Mouse (Mus musculus): ENCODE data around the gene Kcnd1. TPM values are rescaled to one million over a fixed set of nuclear protein-coding genes. Genes with fewer than 3 reads are reported as not detected.

The Kcnd1 gene
- 0.89 TPM for polyA plus RNA-seq (2014; fragmentation: Illumina TruSeq; extraction: RNeasy Lipid Tissue Mini Kit (QIAGEN cat#74804); ENCODE audit: low replicate concordance)

GRCm38 (mm10) chrX:7821865-7822779, at the start of gene Kcnd1:
Gene Kcnd1 (plus strand): TSS chrX:7822289.

DNA sequence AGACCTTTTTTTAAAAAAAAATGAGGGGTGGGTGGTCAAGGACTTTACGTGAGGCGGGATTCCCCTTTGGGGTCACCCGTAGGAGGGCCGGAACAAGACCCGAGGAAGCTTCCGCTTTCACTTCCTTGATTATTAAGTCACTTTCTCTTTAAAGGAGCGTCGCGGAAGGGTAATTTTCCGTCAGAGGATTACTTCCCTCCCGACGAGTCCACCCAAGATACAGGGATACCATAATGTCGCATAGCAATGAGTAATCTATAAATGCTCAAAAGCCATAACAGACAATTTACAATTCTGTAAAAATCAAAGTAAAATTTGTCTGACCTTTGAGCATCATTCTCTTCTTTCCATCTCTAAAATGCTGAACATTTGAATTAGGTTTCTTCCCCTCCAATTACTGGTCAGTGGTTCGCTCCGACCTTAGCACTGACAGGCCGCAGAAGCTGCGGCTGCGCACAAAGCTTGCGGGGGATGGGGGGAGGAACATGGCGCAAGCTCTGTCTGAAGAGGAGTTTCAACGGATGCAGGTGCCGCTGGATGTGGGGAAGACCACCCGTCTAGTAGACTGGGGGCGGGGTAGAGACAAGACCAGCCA, 32.5 kb upstream of the Kcnd1 start, which contains the start of gene Gripap1:
Gripap1 (plus strand) TSS at position 224 of the 595 bp plus-strand sequence.

GRCm38 (mm10) chrX:7841163-7842162, 19.4 kb downstream of the Kcnd1 start, which contains the start of gene Otud5:
Gene Otud5 (plus strand): TSS chrX:7841364.

DNA sequence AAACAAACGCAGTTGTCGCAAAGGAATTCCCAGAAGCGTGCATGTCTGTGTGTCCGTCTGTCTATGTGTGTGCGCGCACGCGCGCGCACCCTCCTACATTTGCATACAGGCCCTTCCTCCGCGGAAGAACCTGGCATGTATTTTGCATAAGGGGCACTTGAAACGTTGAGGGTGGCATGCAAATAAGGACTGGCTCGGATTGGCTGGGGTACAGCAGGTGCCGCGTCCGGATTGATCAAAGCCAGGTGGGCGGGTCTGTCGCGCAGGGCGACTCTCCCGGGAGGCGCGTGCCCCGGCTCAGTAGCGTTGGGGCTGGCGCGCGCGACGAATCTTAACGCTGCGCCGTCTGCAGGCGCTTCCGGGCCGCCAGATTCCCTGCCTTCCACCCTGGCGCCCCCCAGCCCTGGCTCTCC, 55.9 kb downstream of the Kcnd1 start, which contains the start of gene Pim2:
Pim2 (plus strand) TSS at position 256 of the 413 bp plus-strand sequence.

GRCm38 (mm10) chrX:7883841-7884567, 61.9 kb downstream of the Kcnd1 start, which contains the start of gene Slc35a2:
Gene Slc35a2 (plus strand): TSS chrX:7884028.

Other genes starting within 250 kb of the Kcnd1 start
- gene Foxp3, start 248.6 kb upstream of the Kcnd1 start, polyA plus RNA-seq (2014; fragmentation: Illumina TruSeq; extraction: RNeasy Lipid Tissue Mini Kit (QIAGEN cat#74804); ENCODE audit: low replicate concordance), result not detected
- gene Ppp1r3f, start 248.0 kb upstream of the Kcnd1 start, polyA plus RNA-seq (2014; fragmentation: Illumina TruSeq; extraction: RNeasy Lipid Tissue Mini Kit (QIAGEN cat#74804); ENCODE audit: low replicate concordance), result not detected
- 1.1 TPM for gene Ccdc22, start 216.8 kb upstream of the Kcnd1 start, polyA plus RNA-seq (2014; fragmentation: Illumina TruSeq; extraction: RNeasy Lipid Tissue Mini Kit (QIAGEN cat#74804); ENCODE audit: low replicate concordance)
- not detected for gene Cacna1f, start 215.2 kb upstream of the Kcnd1 start, polyA plus RNA-seq (2014; fragmentation: Illumina TruSeq; extraction: RNeasy Lipid Tissue Mini Kit (QIAGEN cat#74804); ENCODE audit: low replicate concordance)
- gene Syp, start 183.8 kb upstream of the Kcnd1 start, polyA plus RNA-seq (2014; fragmentation: Illumina TruSeq; extraction: RNeasy Lipid Tissue Mini Kit (QIAGEN cat#74804); ENCODE audit: low replicate concordance), result 0.63 TPM
- 7.6 TPM for gene Prickle3, start 165.0 kb upstream of the Kcnd1 start, polyA plus RNA-seq (2014; fragmentation: Illumina TruSeq; extraction: RNeasy Lipid Tissue Mini Kit (QIAGEN cat#74804); ENCODE audit: low replicate concordance)
- 26.2 TPM for gene Plp2, start 150.9 kb upstream of the Kcnd1 start, polyA plus RNA-seq (2014; fragmentation: Illumina TruSeq; extraction: RNeasy Lipid Tissue Mini Kit (QIAGEN cat#74804); ENCODE audit: low replicate concordance)
- gene Magix, start 141.0 kb upstream of the Kcnd1 start, polyA plus RNA-seq (2014; fragmentation: Illumina TruSeq; extraction: RNeasy Lipid Tissue Mini Kit (QIAGEN cat#74804); ENCODE audit: low replicate concordance), result 0.33 TPM
- gene Gpkow, start 125.2 kb upstream of the Kcnd1 start, polyA plus RNA-seq (2014; fragmentation: Illumina TruSeq; extraction: RNeasy Lipid Tissue Mini Kit (QIAGEN cat#74804); ENCODE audit: low replicate concordance), result 33.0 TPM
- 3.8 TPM for gene Wdr45, start 108.0 kb upstream of the Kcnd1 start, polyA plus RNA-seq (2014; fragmentation: Illumina TruSeq; extraction: RNeasy Lipid Tissue Mini Kit (QIAGEN cat#74804); ENCODE audit: low replicate concordance)
- gene Gm45208, start 100.0 kb upstream of the Kcnd1 start, polyA plus RNA-seq (2014; fragmentation: Illumina TruSeq; extraction: RNeasy Lipid Tissue Mini Kit (QIAGEN cat#74804); ENCODE audit: low replicate concordance), result not detected
- gene Praf2, start 93.8 kb upstream of the Kcnd1 start, polyA plus RNA-seq (2014; fragmentation: Illumina TruSeq; extraction: RNeasy Lipid Tissue Mini Kit (QIAGEN cat#74804); ENCODE audit: low replicate concordance), result 12.1 TPM
- gene Ccdc120, start 71.4 kb upstream of the Kcnd1 start, polyA plus RNA-seq (2014; fragmentation: Illumina TruSeq; extraction: RNeasy Lipid Tissue Mini Kit (QIAGEN cat#74804); ENCODE audit: low replicate concordance), result 4.6 TPM
- gene Tfe3, start 59.7 kb upstream of the Kcnd1 start, polyA plus RNA-seq (2014; fragmentation: Illumina TruSeq; extraction: RNeasy Lipid Tissue Mini Kit (QIAGEN cat#74804); ENCODE audit: low replicate concordance), result 3.7 TPM
- gene Gripap1, start 32.5 kb upstream of the Kcnd1 start, polyA plus RNA-seq (2014; fragmentation: Illumina TruSeq; extraction: RNeasy Lipid Tissue Mini Kit (QIAGEN cat#74804); ENCODE audit: low replicate concordance), result 21.4 TPM
- gene Otud5, start 19.1 kb downstream of the Kcnd1 start, polyA plus RNA-seq (2014; fragmentation: Illumina TruSeq; extraction: RNeasy Lipid Tissue Mini Kit (QIAGEN cat#74804); ENCODE audit: low replicate concordance), result 26.6 TPM
- gene Pim2, start 56.0 kb downstream of the Kcnd1 start, polyA plus RNA-seq (2014; fragmentation: Illumina TruSeq; extraction: RNeasy Lipid Tissue Mini Kit (QIAGEN cat#74804); ENCODE audit: low replicate concordance), result 3.7 TPM
- gene Slc35a2, start 61.7 kb downstream of the Kcnd1 start, polyA plus RNA-seq (2014; fragmentation: Illumina TruSeq; extraction: RNeasy Lipid Tissue Mini Kit (QIAGEN cat#74804); ENCODE audit: low replicate concordance), result 6.4 TPM
- 5.5 TPM for gene Pqbp1, start 77.0 kb downstream of the Kcnd1 start, polyA plus RNA-seq (2014; fragmentation: Illumina TruSeq; extraction: RNeasy Lipid Tissue Mini Kit (QIAGEN cat#74804); ENCODE audit: low replicate concordance)
- 1.5 TPM for gene Timm17b, start 77.1 kb downstream of the Kcnd1 start, polyA plus RNA-seq (2014; fragmentation: Illumina TruSeq; extraction: RNeasy Lipid Tissue Mini Kit (QIAGEN cat#74804); ENCODE audit: low replicate concordance)
- not detected for gene Gm10491, start 85.5 kb downstream of the Kcnd1 start, polyA plus RNA-seq (2014; fragmentation: Illumina TruSeq; extraction: RNeasy Lipid Tissue Mini Kit (QIAGEN cat#74804); ENCODE audit: low replicate concordance)
- not detected for gene Gm10490, start 87.3 kb downstream of the Kcnd1 start, polyA plus RNA-seq (2014; fragmentation: Illumina TruSeq; extraction: RNeasy Lipid Tissue Mini Kit (QIAGEN cat#74804); ENCODE audit: low replicate concordance)
- gene Pcsk1n, start 97.5 kb downstream of the Kcnd1 start, polyA plus RNA-seq (2014; fragmentation: Illumina TruSeq; extraction: RNeasy Lipid Tissue Mini Kit (QIAGEN cat#74804); ENCODE audit: low replicate concordance), result not detected
- not detected for gene Eras, start 106.3 kb downstream of the Kcnd1 start, polyA plus RNA-seq (2014; fragmentation: Illumina TruSeq; extraction: RNeasy Lipid Tissue Mini Kit (QIAGEN cat#74804); ENCODE audit: low replicate concordance)
- 0.30 TPM for gene Hdac6, start 125.6 kb downstream of the Kcnd1 start, polyA plus RNA-seq (2014; fragmentation: Illumina TruSeq; extraction: RNeasy Lipid Tissue Mini Kit (QIAGEN cat#74804); ENCODE audit: low replicate concordance)
- gene Gata1, start 155.8 kb downstream of the Kcnd1 start, polyA plus RNA-seq (2014; fragmentation: Illumina TruSeq; extraction: RNeasy Lipid Tissue Mini Kit (QIAGEN cat#74804); ENCODE audit: low replicate concordance), result not detected
- 1,103 TPM for gene Glod5, start 196.2 kb downstream of the Kcnd1 start, polyA plus RNA-seq (2014; fragmentation: Illumina TruSeq; extraction: RNeasy Lipid Tissue Mini Kit (QIAGEN cat#74804); ENCODE audit: low replicate concordance)